Mouse (Mus musculus) erythroblast, embryonic 14.5 days (primary cell): Measurements from ENCODE around the gene Znfx1. TPM values are rescaled to one million over a fixed set of nuclear protein-coding genes. Genes with fewer than 3 reads are reported as not detected.

Experiments
- H3K27me3 ChIP-seq: 2 replicates; pipeline ENCODE4 v1.6.1; 2012; ENCODE audit warnings: inconsistent platforms; ENCODE audit not compliant: control insufficient read depth
- H3K36me3 ChIP-seq: 2 replicates; pipeline ENCODE4 v1.6.1; 2012; ENCODE audit warnings: mild to moderate bottlenecking, inconsistent platforms; ENCODE audit not compliant: control insufficient read depth
- H3K4me1 ChIP-seq: 2 replicates; pipeline ENCODE4 v1.6.1; 2012; ENCODE audit warnings: inconsistent platforms; ENCODE audit not compliant: control insufficient read depth
- H3K4me3 ChIP-seq: replicated peaks from 2 replicates; pipeline ENCODE3; 2012; ENCODE audit warnings: moderate library complexity, mild to moderate bottlenecking, inconsistent platforms
- H3K9me3 ChIP-seq: 2 replicates; pipeline ENCODE4 v1.6.1; 2012; ENCODE audit warnings: low read length, inconsistent platforms, mixed read lengths; ENCODE audit not compliant: control insufficient read depth
- GATA1 ChIP-seq: IDR thresholded peaks from 2 replicates; pipeline ENCODE4 v1.6.1; 2012; ENCODE audit warnings: low read length, inconsistent platforms, mixed read lengths
- TAL1 ChIP-seq: IDR thresholded peaks from 3 replicates; pipeline ENCODE4 v1.6.1; 2012; ENCODE audit warnings: low read length, inconsistent platforms, mixed read lengths
- polyA plus RNA-seq: library from polyadenylated mRNA; stranded (reverse); fragments of >175 nt; gene quantifications from 2 replicates; pipeline ENCODE4 v1.2.3, GENCODE M21; 2012

The Znfx1 gene
- polyA plus RNA-seq, result 1.1 and 1.5 TPM in 2 replicates

DNA sequence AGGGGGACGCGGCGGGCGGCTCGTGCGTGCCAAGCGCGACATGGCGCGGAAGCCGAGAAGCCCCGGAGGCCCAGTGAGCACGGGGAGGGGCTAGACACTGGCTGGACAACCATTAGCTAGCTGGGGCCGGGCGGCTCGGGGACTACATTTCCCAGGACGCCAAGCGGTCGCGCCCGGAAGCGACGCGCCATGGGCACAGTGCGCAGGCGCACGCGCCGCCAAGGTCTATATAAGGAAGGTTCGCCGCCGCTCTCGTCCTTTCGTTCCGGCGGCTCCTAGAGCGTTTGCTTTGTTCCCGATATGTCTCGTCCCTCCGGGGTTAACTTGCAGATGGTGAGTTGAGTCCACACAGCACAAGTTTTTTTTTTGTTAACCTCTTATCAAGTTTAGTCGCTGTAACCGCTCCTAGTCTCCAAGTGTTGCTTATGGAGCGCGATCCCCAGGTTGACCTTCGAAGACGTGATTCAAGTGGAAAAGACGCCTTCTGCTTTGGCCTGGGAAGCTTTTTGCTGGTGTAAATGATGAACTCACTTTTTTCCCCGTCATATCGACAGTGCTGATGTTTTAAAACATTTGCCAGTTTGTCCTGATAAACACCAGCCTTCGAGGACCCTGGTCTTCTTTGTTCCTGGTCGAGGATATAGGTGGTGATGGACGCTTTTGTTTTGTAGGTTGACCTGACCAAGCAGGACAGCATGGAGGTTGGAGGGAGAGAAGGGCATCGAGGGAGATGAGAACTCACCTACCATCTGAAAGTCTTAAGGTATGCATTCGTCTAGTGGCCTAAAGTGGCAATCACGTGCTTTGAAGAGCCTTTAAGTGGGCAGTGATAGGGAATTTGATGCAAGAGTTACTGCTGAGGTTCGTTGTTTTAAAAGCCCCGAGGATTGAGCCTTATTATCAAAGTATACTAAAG, at the start of gene Znfx1:
Znfx1 (minus strand) TSS at position 51 of the 916 bp plus-strand sequence.
- no peaks in the 10 kb centered on the region for H3K27me3 ChIP-seq
- no peaks in the 10 kb centered on the region for H3K9me3 ChIP-seq
- no peak for TF ChIP-seq GATA1
- TF ChIP-seq TAL1, result no peak
- peaks cover 70% of the 10 kb centered on the region for H3K4me1 ChIP-seq
- H3K36me3 ChIP-seq, result peaks cover 75% of the 10 kb centered on the region
- H3K4me3 ChIP-seq, result peak within 1 kb of the TSS; percentile 88

DNA sequence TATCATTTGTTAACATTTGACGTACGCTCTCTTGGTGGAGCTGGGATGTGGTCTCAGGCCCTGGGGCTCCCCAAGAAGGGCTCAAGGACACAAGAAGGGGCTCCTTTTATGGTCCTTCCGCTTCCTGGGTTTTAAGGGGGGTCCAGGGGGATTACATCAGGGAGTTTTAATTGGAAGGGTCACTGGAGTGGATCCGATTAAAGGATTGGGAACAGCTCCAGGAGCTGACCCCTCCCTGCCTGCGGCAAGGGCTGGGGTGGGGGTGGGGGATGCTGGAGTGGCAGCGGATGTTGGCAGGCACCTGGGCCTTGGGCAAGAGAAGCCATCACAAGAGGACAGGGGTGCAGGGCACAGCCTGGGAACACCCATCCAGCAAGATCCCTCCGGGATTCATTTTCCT, 49.4 kb upstream of the Znfx1 start:
- H3K9me3 ChIP-seq, result no peaks in the 10 kb centered on the region
- H3K27me3 ChIP-seq, result no peaks in the 10 kb centered on the region
- H3K4me3 ChIP-seq, result no peak overlapping the region
- TF ChIP-seq TAL1 (no peak), GATA1 (no peak)
- H3K36me3 ChIP-seq, result no peaks in the 10 kb centered on the region
- H3K4me1 ChIP-seq, result no peaks in the 10 kb centered on the region

DNA sequence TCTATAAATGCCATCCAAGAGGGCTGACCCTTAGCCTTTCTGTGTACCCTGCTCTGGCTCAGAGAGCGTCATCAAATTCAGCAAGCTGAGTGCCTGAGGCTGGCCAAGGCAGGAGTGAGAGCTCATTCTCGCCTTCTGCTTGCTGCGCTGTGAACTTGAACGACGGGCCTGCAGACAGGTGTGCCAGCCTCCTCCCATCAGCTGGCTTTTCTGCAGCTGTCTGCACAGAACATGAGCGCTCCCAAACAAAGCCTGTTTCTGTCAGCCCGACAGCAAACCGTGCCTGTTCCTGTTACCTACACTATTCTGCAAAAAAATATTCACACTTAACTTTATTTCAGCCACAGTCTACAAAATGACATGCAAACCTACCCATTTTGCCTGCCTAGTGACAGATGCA, 46.7 kb upstream of the Znfx1 start:
- Histone ChIP-seq H3K9me3 (peaks cover 23% of the 10 kb centered on the region), H3K4me3 (no peak overlapping the region), H3K36me3 (no peaks in the 10 kb centered on the region), H3K27me3 (peaks cover 1% of the 10 kb centered on the region; the same call in 1 of the 2 replicates), H3K4me1 (no peaks in the 10 kb centered on the region)
- no peak for TF ChIP-seq GATA1

DNA sequence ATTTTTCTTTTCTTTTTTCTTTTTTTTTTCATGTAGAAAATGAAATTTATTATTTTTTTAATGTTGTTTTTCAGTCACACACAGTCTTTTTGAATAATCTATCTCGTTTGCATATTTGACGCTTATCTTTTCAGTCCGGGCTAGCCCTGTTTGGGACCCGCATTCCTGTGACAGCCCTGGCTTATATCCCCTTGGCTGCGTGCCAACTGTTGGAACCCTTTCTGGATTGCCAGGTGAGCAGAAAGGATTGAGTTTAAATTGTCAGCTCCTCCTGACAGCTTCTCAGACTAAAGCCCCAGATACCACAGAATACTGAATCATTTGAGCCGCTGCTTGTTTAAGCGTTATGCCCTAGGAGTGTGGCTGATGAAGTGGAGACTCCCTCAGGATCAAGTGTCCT, 40.7 kb upstream of the Znfx1 start:
- TF ChIP-seq TAL1 (no peak), GATA1 (no peak)
- Histone ChIP-seq H3K4me3 (no peak overlapping the region), H3K27me3 (peaks cover 4% of the 10 kb centered on the region)

DNA sequence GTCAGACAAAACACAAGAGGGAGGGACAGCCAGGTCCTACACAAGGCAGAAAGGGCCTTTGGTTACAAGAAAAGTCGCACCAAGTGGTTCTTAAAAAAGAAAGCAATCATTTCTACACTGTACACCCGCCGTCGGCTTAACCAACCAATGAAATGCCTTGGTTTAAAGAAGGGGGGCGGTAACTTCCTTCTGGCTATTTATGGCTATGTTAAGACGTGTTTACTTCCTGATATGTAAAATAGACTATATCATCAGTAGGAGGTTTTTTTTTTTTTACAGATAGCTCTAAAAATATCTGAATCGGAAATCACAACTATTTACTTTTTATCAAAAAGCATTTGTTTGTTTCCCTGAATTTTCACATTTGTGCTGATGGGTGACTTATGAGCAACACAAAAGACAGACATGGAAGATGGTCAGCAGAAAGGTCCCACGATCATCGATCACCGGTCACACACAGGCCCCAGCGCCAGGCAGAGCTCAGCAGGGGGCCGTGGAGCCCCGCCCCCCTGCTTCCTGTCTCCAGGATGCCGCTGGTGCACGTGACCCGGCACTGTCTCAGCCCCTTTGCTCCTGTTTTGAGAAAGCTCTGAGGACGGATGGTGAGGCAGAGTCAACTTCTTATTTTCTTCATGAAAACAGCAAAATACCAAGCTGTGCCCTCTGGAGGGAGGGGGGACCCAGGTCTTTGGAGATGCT, 39.1 kb upstream of the Znfx1 start:
- Histone ChIP-seq H3K4me1 (peaks cover 2% of the 10 kb centered on the region; the same call in 1 of the 2 replicates), H3K4me3 (peak overlapping the region; percentile 53), H3K36me3 (no peaks in the 10 kb centered on the region), H3K9me3 (peaks cover 22% of the 10 kb centered on the region), H3K27me3 (peaks cover 4% of the 10 kb centered on the region)
- TF ChIP-seq TAL1 (no peak), GATA1 (no peak)

More for the DNA sequence above, 40.7 kb upstream of the Znfx1 start:
- Histone ChIP-seq H3K9me3 (peaks cover 24% of the 10 kb centered on the region), H3K4me1 (peaks cover 2% of the 10 kb centered on the region; the same call in 1 of the 2 replicates), H3K36me3 (no peaks in the 10 kb centered on the region)

DNA sequence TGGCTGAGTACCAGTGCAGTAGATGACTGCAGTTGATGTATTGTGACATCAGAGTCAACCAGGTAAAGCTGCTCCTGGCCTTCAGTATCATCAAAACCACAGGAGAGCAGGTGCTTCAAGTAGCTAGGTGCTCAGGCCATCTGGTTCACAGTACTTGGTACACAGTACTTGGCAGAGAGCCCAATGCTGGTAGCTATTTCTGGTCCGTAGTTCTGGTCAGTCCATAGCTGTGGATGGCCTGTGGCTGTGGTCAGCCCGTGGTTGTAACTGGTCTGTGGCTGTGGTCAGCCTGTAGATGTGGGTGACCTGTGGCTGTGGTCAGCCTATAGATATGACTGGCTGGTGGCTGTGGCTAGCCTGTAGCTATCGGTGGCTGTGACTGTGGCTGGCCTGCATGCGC, 31.9 kb upstream of the Znfx1 start:
- H3K27me3 ChIP-seq, result no peaks in the 10 kb centered on the region; the same call in 1 of the 2 replicates
- H3K4me3 ChIP-seq, result no peak overlapping the region
- H3K4me1 ChIP-seq, result no peaks in the 10 kb centered on the region
- no peaks in the 10 kb centered on the region for H3K9me3 ChIP-seq
- H3K36me3 ChIP-seq, result no peaks in the 10 kb centered on the region
- TF ChIP-seq TAL1 (no peak), GATA1 (no peak)

DNA sequence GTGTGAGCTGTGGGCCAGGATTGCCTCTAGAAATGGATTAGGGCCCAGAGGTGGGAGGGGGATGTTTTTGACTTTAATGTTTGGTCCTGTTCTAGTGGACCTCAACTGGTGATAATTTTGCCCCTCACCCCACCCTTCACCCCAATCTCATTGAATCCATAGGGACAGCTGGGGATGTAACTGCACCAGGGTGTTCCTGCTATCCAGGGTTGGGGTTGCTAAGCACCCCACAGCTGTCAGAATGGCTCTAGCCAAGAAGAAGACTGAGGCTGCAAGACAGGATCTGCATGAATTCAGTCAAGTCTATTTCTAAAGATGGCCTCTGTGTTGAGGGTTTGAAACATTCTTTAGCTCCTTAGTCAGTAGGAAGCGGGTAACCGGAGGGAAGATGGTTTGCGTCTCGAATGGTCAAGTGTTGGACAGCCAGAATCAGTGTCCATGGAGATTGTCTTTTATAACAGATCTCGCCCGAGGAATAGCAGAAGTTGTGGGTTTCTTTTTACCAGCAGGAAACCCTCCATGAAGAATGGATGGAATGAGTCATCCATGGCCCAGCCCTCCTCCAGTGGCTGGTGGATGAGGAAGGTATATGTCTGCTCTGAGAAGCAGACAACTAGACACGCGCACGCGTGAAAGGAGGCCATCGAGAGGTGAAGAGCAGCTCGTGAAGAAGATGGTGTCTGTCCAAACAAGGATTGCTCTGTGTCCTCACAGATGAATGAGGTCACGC, 30.5 kb upstream of the Znfx1 start:
- H3K4me3 ChIP-seq, result no peak overlapping the region
- H3K9me3 ChIP-seq, result no peaks in the 10 kb centered on the region
- H3K36me3 ChIP-seq, result no peaks in the 10 kb centered on the region
- H3K27me3 ChIP-seq, result no peaks in the 10 kb centered on the region; the same call in 1 of the 2 replicates
- no peaks in the 10 kb centered on the region for H3K4me1 ChIP-seq
- TF ChIP-seq TAL1 (no peak), GATA1 (no peak)

DNA sequence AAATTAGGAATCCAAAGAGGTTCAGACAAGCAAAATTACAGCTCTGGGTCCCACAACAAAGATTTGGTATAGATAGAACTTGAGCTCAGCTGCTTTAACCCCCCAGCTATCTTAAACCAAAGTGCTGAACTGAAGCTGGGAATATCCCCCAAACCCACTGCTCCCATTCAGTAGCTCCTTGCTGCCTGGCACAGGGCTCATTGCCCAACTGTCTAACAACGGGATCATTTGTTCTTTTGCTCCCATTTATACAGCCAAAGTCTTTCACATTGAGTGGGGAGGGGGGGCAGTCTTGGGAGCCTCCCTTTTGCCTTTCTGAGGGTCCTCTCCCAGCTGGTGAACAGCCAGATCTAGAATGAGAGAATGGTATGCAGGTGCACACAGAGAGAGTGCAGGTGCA, 27.5 kb upstream of the Znfx1 start:
- Histone ChIP-seq H3K27me3 (no peaks in the 10 kb centered on the region; the same call in 1 of the 2 replicates), H3K4me1 (no peaks in the 10 kb centered on the region), H3K4me3 (no peak overlapping the region), H3K36me3 (no peaks in the 10 kb centered on the region), H3K9me3 (no peaks in the 10 kb centered on the region)
- TF ChIP-seq TAL1 (no peak), GATA1 (no peak)
